Mouse (Mus musculus) bone marrow macrophage, adult 2 months (primary cell): ENCODE results near the gene Nudt19.
"Not testable (repeated sequence)": the region's sequence is repeated elsewhere in the genome, so short reads cannot be mapped to it uniquely, and the experiment has no call there.

Experiments used
- CTCF ChIP-seq: IDR thresholded peaks from 2 replicates; pipeline ENCODE4 v1.5.1; 2012; ENCODE audit warnings: low read depth, mild to moderate bottlenecking, low read length, moderate library complexity
- POLR2A ChIP-seq: IDR thresholded peaks from 2 replicates; pipeline ENCODE4 v1.6.1; 2012; ENCODE audit warnings: mild to moderate bottlenecking, low read depth, low read length, borderline replicate concordance

DNA sequence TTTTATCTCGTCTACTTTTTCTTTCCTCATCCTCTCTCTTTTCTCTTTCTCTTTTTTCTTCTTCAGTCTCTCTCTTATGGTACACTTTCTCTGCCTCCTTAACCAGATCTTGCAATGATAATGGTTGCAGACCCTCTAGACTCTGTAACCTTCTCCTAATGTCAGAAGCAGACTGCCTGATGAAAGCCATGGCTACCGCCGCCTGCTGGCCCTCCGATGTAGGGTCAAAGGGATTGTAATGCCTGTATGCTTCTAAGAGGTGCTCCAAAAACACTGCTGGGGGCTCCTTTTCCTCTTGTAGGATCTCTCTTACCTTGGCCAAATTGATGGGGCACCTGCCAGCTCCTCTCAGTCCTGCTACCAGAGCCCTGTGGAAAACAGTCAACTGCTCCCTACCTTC, 13.6 kb upstream of the Nudt19 start:
- not testable (repeated sequence) for TF ChIP-seq POLR2A, CTCF
